Mouse (Mus musculus) embryo, embryonic 9.5 days (tissue): Measurements from ENCODE around the gene Sh3pxd2a.

Experiments
- DNase-seq: peaks from one replicate; pipeline ENCODE4 v3.0.0-alpha.2; 2017; ENCODE audit errors: extremely low spot score

Gene Sh3pxd2a

DNA sequence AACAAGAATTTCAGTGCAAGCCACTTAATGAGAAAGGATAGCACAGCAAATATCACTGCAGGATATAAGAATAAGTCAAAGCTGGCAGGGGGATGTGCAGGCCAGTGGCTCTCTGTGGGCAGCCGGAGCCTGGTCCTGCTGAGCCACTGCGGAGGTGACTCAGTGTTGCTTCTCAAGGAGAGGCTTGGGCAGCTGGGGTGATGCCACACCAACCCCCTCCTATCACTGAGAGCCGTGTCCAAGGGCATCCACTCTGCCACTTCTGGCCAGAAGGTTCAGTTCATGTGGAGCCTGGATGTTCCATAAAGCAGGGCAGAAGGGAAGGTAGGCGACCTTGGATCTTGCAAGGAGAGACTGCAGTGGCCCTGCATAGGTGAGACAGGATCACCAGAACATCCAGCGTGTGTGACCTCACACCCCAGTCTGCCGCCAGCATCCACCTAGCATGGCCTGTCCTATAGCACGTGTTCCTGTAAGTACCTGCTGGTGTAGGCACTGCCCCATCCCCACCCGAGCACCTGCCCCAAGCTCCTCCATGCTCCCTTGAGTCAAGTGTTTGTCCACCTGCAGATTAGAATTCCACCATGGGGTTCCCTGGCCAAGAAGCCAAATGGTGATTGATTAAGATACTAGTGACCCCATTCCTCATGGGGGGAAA, 89.2 kb downstream of the Sh3pxd2a start:
- no peak for DNase-seq

DNA sequence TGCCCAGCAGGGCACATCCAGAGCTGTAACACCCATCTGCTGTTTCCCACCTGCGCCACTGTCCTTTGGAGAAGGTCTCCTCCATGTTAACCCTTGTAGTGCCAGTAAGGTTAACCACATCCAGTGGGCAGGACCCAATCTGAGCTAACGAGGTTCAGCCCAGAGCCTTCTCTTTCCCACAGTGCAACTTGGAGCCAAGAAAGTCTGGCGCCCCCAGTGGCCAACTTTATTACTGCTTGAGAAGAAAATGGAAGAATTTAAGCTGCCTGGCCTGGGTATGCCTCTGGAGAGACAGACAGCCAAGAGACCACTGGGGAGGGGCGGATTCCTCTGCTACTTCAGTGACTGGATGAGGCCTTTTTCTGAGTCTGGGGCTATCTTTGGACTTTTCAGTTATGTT, 89.8 kb downstream of the Sh3pxd2a start:
- DNase-seq, result peak; percentile 67

DNA sequence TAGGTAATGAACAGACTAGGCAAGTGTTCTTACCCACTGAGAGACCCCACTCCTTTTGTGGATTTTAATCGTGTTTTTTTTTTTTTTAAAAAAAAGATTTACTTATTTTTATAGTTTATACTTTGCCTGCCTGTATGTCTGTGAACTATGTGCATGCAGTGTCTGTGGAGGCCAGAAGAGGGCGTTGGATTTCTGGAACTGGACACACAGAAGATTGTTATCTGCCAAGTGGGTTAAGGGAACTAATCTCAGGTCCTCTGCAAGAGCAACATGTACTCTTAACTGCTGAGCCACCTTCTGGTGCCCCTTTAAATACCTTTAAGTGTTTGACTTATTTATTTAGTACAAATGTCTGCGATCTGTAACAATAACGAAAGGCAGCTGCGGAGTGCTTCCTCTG, 92.2 kb downstream of the Sh3pxd2a start:
- no peak for DNase-seq

GRCm38 (mm10) chr19:47371521-47371920, 92.7 kb downstream of the Sh3pxd2a start:
- DNase-seq, result no peak

- DNase-seq, result no peak
Measured at GRCm38 (mm10) chr19:47369008-47369407, 95.2 kb downstream of the Sh3pxd2a start.

DNA sequence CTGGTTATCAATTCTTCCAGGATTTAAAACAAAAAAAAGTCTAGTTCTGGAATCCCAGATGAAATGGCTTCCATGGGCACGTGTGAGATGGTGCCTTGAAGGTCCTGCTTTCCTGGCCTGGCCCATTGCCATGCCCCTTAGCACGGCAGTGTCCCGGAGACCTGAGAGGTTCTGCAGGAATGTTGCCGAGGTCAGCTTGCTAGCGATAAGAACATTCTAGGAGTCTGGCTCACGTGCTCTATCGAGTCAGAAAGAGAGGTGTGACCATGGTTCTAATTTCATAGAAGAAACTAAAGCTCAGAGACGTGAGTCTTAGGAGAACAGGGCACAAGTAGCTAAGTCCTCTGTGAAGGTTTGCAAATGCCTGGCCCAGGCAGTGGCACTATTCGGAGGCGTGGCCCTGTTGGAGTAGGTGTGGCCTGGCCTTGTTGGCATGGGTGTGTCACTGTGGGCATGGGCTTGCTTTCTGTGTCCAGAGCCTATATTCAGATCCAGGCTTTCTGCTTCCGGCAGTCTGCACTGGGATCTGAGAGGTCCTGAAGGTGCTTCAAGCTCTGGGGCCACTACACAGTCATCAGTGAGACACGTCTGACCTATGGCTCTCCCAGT, 96.8 kb downstream of the Sh3pxd2a start:
- no peak for DNase-seq

DNA sequence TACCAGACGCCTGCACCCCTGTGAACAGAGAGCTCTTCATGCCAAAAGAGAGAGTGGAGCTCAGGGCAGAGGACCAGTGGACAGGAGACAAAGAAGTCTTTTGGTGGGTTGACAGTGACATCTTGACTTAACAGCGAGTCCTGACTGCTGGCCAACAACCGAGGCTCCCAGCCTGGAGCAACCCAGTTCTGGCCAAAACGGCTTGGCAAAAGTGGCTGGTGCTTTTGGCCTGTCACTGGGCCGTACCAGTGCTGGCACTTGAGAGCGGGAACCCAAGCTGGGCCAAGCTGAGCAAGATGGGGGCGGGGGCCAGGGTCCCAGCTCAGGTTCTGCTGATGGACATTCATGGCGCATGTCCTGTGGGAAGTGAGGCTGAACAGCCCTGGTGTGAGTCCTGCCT, 97.6 kb downstream of the Sh3pxd2a start:
- no peak for DNase-seq

DNA sequence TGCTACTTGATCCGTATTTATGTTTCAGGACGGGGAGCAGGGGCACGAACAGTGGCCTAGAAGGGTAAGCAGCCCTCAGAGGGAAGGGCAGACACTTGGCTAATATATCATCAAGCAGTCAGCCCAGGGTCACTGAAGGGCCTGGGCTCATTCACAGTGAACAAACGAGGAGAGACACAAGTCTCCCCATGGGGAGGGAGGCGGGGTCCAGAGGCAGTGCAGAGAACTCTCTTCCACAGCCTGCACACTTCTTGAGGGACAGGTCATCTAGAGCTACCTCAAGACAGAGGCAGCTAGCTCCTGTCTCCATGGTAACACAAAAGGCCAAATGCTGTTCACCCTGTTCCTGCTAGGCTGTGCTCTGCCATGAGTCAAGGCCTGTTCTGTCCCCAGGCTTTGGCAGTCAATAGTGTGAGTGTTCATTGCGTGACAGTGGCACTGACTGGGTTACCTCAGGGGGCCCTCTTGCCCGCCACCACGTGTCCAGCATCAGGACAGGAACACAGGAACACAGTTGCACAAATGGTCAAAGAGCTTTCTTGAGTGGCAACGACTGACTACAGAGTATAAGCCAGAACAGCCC, 101.0 kb downstream of the Sh3pxd2a start:
- no peak for DNase-seq

DNA sequence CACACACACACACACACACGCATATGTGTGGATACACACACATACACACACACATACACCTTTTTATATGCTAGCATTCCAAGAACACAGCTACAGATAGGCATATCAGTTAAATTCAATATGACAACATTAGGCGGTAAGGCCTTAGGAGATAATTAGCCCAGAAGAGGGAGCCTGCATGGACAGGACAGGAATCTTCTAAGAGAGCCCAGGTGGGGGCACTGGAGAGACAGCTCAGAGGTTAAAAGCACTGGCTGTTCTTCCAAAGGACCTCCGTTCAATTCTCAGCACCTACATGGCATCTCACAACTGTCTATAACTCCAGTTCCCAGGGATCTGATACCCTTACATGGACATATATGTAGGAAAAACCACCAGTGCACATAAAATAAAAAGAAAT, 103.3 kb downstream of the Sh3pxd2a start:
- DNase-seq, result no peak

- DNase-seq, result no peak
Measured at GRCm38 (mm10) chr19:47360017-47360416, 104.2 kb downstream of the Sh3pxd2a start.

- DNase-seq, result peak; percentile 51
Measured at GRCm38 (mm10) chr19:47359166-47359931, 104.9 kb downstream of the Sh3pxd2a start.

DNA sequence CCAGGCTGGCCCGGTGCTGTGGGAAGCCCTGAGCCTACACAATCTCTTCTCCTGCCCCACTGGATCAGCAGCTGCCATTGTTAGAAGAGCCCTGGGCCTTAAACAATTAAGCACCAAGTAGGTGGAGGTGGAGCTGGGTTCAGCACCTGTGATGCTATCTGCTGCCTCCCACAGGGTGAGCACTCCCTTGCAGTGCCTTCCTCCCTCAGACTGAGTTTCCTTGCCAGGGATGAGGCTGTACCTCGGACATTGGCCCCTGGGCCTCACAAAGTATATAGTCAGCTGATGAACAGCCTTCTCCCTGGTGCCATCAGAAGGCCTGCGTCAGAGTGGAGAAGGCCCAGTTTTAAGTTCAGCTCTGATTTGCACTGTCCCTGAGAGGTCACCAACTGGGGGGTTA, 106.9 kb downstream of the Sh3pxd2a start:
- no peak for DNase-seq

GRCm38 (mm10) chr19:47356188-47356857, 107.9 kb downstream of the Sh3pxd2a start:
- peak; percentile 86 for DNase-seq

GRCm38 (mm10) chr19:47354456-47354855, 109.7 kb downstream of the Sh3pxd2a start:
- no peak for DNase-seq

DNA sequence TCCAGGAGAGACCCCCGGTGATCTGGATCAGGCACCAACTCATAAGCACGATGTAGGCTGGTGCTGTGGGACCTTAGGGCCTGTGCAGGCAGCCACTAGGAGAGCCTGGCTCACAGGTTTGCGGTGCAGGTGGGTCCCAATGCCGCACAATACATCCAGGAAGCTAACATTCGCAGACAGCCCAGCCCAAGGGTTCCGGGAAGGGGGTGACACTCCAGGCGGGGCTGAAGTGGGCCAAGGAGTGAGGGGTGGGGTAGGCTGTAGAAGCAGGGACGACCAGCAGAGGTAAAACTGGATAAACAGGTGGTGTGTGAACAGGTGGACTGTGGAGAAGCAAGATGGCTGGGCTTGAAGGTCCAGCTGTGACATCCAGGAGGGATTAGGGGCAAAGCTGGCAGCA, 115.2 kb downstream of the Sh3pxd2a start:
- no peak for DNase-seq

GRCm38 (mm10) chr19:47348395-47349016, 115.7 kb downstream of the Sh3pxd2a start:
- no peak for DNase-seq

DNA sequence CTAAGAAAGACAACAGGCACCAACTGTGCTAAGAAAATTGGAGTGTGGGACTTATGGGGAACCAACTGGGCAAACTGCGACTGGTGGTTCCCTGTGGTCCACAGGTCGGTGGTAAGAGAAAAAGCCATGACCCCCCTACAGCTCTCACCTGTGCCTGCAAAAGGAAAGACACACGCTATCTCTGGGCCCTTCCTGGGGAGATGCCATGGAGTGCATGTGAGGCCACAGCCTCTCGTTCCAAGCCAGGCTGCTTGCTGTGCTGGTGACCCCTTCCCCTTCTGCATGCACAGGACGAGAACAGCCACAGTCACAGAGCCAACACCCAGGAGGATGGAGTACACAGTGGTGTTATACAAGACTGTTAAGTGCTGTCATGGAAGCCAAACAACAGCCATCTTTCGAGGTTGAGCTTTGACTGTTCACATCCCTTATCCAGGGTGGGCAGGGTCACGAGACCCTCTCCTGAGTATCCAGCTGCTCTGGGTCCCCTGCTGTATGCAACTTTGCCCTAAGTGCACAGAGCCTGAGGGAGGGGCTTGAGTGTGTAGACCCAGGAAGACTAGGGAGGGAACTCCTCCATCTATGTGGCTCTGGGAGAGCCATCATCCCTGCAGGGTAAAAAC, 117.1 kb downstream of the Sh3pxd2a start:
- DNase-seq, result no peak

DNA sequence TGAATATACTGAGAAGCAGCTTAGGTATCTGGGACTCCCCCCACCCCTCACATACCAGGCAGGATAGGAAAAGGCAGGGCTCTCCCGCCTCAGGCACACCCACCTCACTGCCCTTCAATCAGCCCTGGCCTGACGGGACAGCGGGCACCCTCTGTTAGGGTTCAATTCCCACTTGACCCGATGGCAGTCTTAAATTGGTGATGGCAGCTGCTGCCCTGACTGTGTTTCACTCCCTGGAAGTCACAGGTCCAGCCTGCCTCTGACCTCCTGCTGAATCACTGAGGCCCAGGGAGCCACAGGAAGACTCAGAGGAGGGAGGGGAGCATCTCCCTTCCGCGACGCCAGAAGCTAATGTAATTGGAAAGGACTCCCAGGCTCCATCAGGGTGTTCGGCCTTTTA, 117.6 kb downstream of the Sh3pxd2a start:
- no peak for DNase-seq

DNA sequence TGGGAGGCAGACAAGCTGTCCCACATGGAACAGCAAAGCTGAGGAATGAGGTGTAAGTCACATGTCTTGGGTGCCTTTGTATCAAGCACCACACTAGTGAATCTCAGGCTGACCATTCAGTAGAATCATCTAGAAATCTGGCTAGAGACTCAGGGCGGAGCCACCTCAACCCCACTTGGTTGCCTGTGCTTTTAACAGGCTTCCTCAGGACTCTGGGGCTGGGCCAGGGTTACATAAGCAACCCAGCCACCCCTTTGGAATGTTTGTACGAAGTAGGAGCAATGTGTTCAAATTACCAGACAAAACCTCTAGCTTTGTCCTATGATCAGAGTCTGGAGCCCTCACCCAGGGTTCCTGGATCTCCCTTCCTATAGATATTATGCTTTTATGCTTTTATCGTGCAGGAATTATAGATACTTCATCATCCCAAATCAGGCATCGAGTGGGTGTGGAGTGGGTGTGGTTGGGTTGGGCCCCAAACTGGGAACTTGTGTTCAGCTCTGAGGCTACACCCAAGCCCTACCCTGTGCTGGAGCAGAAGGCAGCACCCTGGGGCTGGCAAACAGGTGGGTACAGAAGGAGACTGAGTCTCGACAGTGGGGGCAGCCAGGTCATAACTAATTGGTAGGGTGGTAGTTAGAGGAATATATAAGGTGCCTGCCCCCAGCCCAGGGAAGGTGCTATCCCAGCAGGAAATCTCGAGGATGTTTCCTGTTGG, 118.2 kb downstream of the Sh3pxd2a start:
- DNase-seq, result no peak

DNA sequence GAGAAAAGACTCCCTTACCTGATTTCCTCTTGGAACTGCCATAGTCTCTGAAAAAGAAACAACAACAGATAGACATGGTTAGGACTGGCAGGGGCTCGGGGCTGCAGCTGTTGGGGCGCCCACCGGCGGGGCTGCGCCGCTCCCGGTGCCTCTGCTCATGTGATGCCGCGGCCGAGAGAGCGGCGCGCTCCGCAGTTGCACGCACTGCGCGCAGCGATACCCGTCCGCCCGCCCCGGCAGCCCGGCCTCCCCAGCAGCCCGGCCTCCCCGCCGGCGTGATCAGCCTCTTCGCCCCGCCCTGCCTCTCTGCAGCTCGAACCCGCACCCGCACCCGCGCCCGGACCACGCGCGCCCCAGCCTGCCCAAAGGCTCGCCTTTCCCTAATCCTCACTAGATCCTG, 120.8 kb downstream of the Sh3pxd2a start:
- DNase-seq, result peak; percentile 59

DNA sequence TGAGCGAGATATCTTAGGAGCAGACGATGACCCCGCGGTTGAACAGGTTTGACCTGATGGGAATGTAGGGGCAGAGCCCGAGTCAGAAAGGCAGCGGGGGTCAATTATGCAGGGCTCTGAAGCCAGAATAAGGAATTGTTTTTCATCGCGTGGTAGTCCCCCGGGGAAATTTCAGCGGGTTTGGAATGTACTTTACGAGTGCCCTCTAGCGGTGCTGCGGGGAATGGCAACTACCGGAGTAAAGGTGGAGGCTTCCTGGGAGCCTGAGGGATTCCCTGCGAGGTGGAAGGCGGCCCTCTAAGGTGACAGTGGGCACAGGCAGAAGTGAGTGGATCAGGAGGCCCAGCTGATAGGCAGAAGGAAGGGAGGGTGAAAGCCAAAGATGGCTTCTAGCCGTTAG, 125.0 kb downstream of the Sh3pxd2a start:
- DNase-seq, result peak; percentile 88
